Mouse (Mus musculus) adrenal gland, postnatal 14 days (tissue): ENCODE data around the gene Icmt. TPM values are rescaled to one million over a fixed set of nuclear protein-coding genes. Genes with fewer than 3 reads are reported as not detected.

Source experiments
- DNase-seq: peaks from one replicate; pipeline ENCODE4 v3.0.0; 2021; ENCODE audit warnings: mixed read lengths
- total RNA-seq: library from RNA; stranded (reverse); gene quantifications from 2 replicates; pipeline ENCODE4 v1.2.3, GENCODE M21; 2021

Icmt gene
- total RNA-seq, 1 experiment from 2014 or later = 36.9 TPM

DNA sequence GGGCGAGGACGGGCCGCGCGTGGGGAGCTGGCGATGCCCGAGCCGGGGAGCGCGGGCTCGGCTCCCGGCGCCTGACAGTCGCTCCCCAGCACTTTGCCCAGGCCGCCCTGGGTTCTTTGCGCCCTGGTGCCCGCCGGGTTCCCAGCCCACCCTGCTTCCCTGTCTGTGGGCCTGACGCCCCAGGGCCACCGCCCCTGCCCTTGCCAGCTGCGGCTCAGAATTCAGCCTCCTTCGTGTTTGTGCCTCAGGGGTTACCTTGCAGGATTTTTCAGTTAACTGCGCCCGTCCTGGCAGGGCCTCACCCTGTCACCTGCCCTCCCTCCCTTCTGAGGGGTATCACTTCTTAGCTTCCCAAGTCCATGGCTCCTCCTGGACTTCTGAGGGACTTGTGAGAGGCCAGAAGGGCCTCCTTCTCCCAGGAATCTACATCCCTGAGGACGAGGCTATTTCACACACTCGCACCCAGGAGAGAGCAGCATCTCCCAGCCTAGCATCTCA lies 42.3 kb downstream of the Icmt start:
- DNase-seq = no peak

GRCm38 (mm10) chr4:152340584-152341284 lies 43.7 kb downstream of the Icmt start:
- peak; percentile 69 for DNase-seq

DNA sequence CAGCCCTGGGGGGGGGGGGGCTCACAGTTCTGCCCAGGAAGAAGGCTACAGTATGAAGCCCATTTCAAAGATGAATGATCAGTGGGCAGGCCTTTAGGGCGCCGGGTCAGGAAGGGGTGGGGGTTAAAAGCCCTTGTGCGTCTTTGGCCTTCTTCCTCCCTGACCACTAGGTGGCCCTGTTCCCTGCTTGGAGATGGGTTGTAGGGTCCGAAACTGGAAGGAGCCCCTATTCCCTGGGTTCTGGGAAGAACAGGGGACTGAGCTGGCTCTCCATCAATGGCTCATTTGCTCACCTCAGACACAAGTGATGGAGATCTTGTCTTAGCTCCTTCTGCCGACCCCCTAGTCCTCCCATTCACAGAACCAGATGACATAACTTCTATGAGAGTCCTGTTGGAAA lies 46.3 kb downstream of the Icmt start:
- peak; percentile 52 for DNase-seq

GRCm38 (mm10) chr4:152344651-152345050 lies 47.6 kb downstream of the Icmt start:
- no peak for DNase-seq

GRCm38 (mm10) chr4:152345120-152345889 lies 48.3 kb downstream of the Icmt start:
- peak; percentile 81 for DNase-seq

GRCm38 (mm10) chr4:152349837-152350381 lies 52.9 kb downstream of the Icmt start:
- no peak for DNase-seq

- no peak for DNase-seq
Observed at GRCm38 (mm10) chr4:152350722-152351421, 53.8 kb downstream of the Icmt start.

GRCm38 (mm10) chr4:152351422-152352305 lies 54.6 kb downstream of the Icmt start:
- peak; percentile 29 for DNase-seq

GRCm38 (mm10) chr4:152353886-152354637 lies 57.0 kb downstream of the Icmt start:
- DNase-seq = no peak

- DNase-seq = no peak
Observed at GRCm38 (mm10) chr4:152355672-152356071, 58.6 kb downstream of the Icmt start.

Other genes starting within 250 kb of the Icmt start
- 16.9 and 21.5 TPM in 2 replicates for gene Plekhg5, start 224.7 kb upstream of the Icmt start, total RNA-seq
- gene Tnfrsf25, start 181.3 kb upstream of the Icmt start, total RNA-seq = 2.9 and 4.8 TPM in 2 replicates
- 0.71 and 0.96 TPM in 2 replicates for gene Espn, start 144.9 kb upstream of the Icmt start, total RNA-seq
- not detected in 2 replicates for gene Hes2, start 138.4 kb upstream of the Icmt start, total RNA-seq
- gene Acot7, start 119.1 kb upstream of the Icmt start, total RNA-seq = 32.2 and 34.2 TPM in 2 replicates
- gene Gpr153, start 23.0 kb upstream of the Icmt start, total RNA-seq = 7.2 and 7.5 TPM in 2 replicates
- gene Hes3, start 5.6 kb upstream of the Icmt start, total RNA-seq = not detected in 2 replicates
- 0.26 TPM in 1 of 2 replicates, not detected in the other for gene Rnf207, start 21.8 kb downstream of the Icmt start, total RNA-seq
- 493 and 564 TPM in 2 replicates for gene Rpl22, start 28.5 kb downstream of the Icmt start, total RNA-seq
- gene Chd5, start 41.4 kb downstream of the Icmt start, total RNA-seq = 7.1 and 8.0 TPM in 2 replicates
- gene Nphp4, start 179.5 kb downstream of the Icmt start, total RNA-seq = 3.3 and 3.9 TPM in 2 replicates
- gene Kcnab2, start 180.6 kb downstream of the Icmt start, total RNA-seq = 6.2 and 15.7 TPM in 2 replicates